Comparison of ENCODE assay signal across 32 mouse cellular contexts in genomic region chr1:36583408-36584116, GRCm38 (mm10). TPM values are rescaled to one million over a fixed set of nuclear protein-coding genes. Genes with fewer than 3 reads are reported as not detected.
A peak's percentile ranks its signal among the peaks of the same experiment; 100 is the strongest.
DNase-seq lines count a peak whose midpoint lies in the region; ATAC-seq and TF ChIP-seq lines count a peak whose summit lies in the region.
"Had no signal": no experiment of that assay in that cellular context is flagged by ENCODE, and none has a peak within 500 bp of the region (broad histone marks: within the 10 kb centered on the region; RNA-seq: fewer than 3 reads in every experiment).

No protein-coding gene starts in this region.

- peak; percentile 65; the same call in 1 of the 2 replicates for TF ChIP-seq EP300 in ES-Bruce4 (IDR thresholded peaks at IDR 0.05; ENCODE audit: insufficient read depth, low read depth, low read length)

- WGBS in heart, embryonic 13.5 days, result 73% methylated on average over 8 of the region's 8 CpGs
- 68% methylated on average over 8 of the region's 8 CpGs for WGBS in limb, embryonic 15.5 days

- no peaks in the 10 kb centered on the region for H3K36me3 ChIP-seq in heart, embryonic 13.5 days
- H3K36me3 ChIP-seq in ES-Bruce4 (ENCODE audit: control insufficient read depth, insufficient read depth, low read length, poor library complexity, severe bottlenecking), result no peaks in the 10 kb centered on the region
- H3K36me3 ChIP-seq in limb, embryonic 15.5 days, result no peaks in the 10 kb centered on the region
- H3K36me3 ChIP-seq: embryonic facial prominence, embryonic 12.5 days; liver, embryonic 15.5 days; midbrain, embryonic 10.5 days; midbrain, embryonic 15.5 days; neural tube, embryonic 15.5 days had no signal

- H3K9me3 ChIP-seq in heart, embryonic 13.5 days, result no peaks in the 10 kb centered on the region
- no peaks in the 10 kb centered on the region for H3K9me3 ChIP-seq in ES-Bruce4 (replicated peaks; ENCODE audit: control insufficient read depth, insufficient read depth, low read length, poor library complexity, severe bottlenecking)
- no peaks in the 10 kb centered on the region for H3K9me3 ChIP-seq in limb, embryonic 15.5 days
- H3K9me3 ChIP-seq: embryonic facial prominence, embryonic 12.5 days; liver, embryonic 15.5 days; midbrain, embryonic 10.5 days; midbrain, embryonic 15.5 days; neural tube, embryonic 15.5 days had no signal

- H3K27me3 ChIP-seq in heart, embryonic 13.5 days (replicated peaks), result no peaks in the 10 kb centered on the region
- no peaks in the 10 kb centered on the region for H3K27me3 ChIP-seq in ES-Bruce4 (ENCODE audit: control insufficient read depth, insufficient read depth, low read length, poor library complexity, severe bottlenecking)
- no peaks in the 10 kb centered on the region for H3K27me3 ChIP-seq in limb, embryonic 15.5 days
- H3K27me3 ChIP-seq: embryonic facial prominence, embryonic 12.5 days; liver, embryonic 15.5 days; Patski had no signal

- TF ChIP-seq CTCF in ES-Bruce4 (IDR thresholded peaks at IDR 0.05; ENCODE audit: low read depth, low read length), result no peak

- DNase-seq in adrenal gland, postnatal 10 days, result peak; percentile 1
- DNase-seq in adrenal gland, postnatal 25 days, result no peak
- no peak for DNase-seq in heart, postnatal 4 days
- DNase-seq in testis, postnatal 14 days (ENCODE audit: low spot score), result no peak
- no peak for DNase-seq in spleen, postnatal 10 days (ENCODE audit: low spot score in 2 of 2)
- DNase-seq: cerebellum, adult 8-10 months; cerebellum, postnatal 36 days; gastrocnemius, postnatal 14 days; kidney, adult 8-10 months; kidney, postnatal 10 days; layer of hippocampus, postnatal 36 days; left cerebral cortex, postnatal 4 days; lung, embryonic 14.5 days; retina, postnatal 1 day; right cerebral cortex, postnatal 25 days; spleen, adult 18-20 months; thymus, postnatal 14 days had no signal

- H3K4me3 ChIP-seq in heart, embryonic 13.5 days, result no peak overlapping the region
- no peak overlapping the region for H3K4me3 ChIP-seq in ES-Bruce4 (ENCODE audit: low read depth, low read length)
- H3K4me3 ChIP-seq in limb, embryonic 15.5 days, result no peak overlapping the region
- H3K4me3 ChIP-seq: embryonic facial prominence, embryonic 12.5 days; liver, embryonic 15.5 days; midbrain, embryonic 10.5 days; midbrain, embryonic 15.5 days; neural tube, embryonic 15.5 days had no signal

- H3K4me1 ChIP-seq in heart, embryonic 13.5 days, result peaks cover 74% of the 10 kb centered on the region
- H3K4me1 ChIP-seq in ES-Bruce4 (ENCODE audit: control insufficient read depth, insufficient read depth, low read length), result peaks cover 8% of the 10 kb centered on the region
- peaks cover 56% of the 10 kb centered on the region for H3K4me1 ChIP-seq in limb, embryonic 15.5 days

- no peak overlapping the region for H3K4me2 ChIP-seq in heart, embryonic 13.5 days
- H3K4me2 ChIP-seq in limb, embryonic 15.5 days, result no peak overlapping the region
- H3K4me2 ChIP-seq: embryonic facial prominence, embryonic 12.5 days; liver, embryonic 15.5 days; lung, embryonic 14.5 days; midbrain, embryonic 15.5 days; neural tube, embryonic 15.5 days had no signal

- ATAC-seq in heart, embryonic 13.5 days (ENCODE audit: extremely low read depth, insufficient number of reproducible peaks, low FRiP score, low TSS enrichment), result no peak
- no peak for ATAC-seq in limb, embryonic 15.5 days (ENCODE audit: insufficient number of reproducible peaks, low FRiP score, low TSS enrichment, low read depth)
- ATAC-seq: forebrain, embryonic 14.5 days; hindbrain, embryonic 16.5 days; midbrain, embryonic 15.5 days; Patski had no signal

- no peak for TF ChIP-seq POLR2A in ES-Bruce4 (IDR thresholded peaks at IDR 0.05; ENCODE audit: insufficient read depth, low read length)

- H3K9ac ChIP-seq in heart, embryonic 13.5 days, result peak overlapping the region; percentile 11; the same call in 1 of the 2 replicates
- no peak overlapping the region for H3K9ac ChIP-seq in ES-Bruce4 (ENCODE audit: low read depth, poor library complexity, severe bottlenecking)
- H3K9ac ChIP-seq in limb, embryonic 15.5 days, result no peak overlapping the region
- H3K9ac ChIP-seq: embryonic facial prominence, embryonic 12.5 days; liver, embryonic 15.5 days; lung, embryonic 14.5 days; midbrain, embryonic 15.5 days; neural tube, embryonic 15.5 days had no signal

- peak overlapping the region; percentile 85 for H3K27ac ChIP-seq in heart, embryonic 13.5 days (replicated peaks)
- no peak overlapping the region for H3K27ac ChIP-seq in ES-Bruce4 (ENCODE audit: insufficient read depth, low read length)
- H3K27ac ChIP-seq in limb, embryonic 15.5 days, result peak overlapping the region; percentile 17; the same call in 1 of the 2 replicates
- H3K27ac ChIP-seq: embryonic facial prominence, embryonic 12.5 days; liver, embryonic 15.5 days; midbrain, embryonic 15.5 days; neural tube, embryonic 15.5 days had no signal

RNA-seq across cellular contexts. Expression of gene Sema4c, which starts 25.4 kb away (rescaled TPM):
- total RNA-seq in adrenal gland, postnatal 10 days (2021), result 10 to 100 TPM; 27.3 to 28.9 TPM
- total RNA-seq in adrenal gland, postnatal 25 days (2021), result 19.7 and 24.2 TPM in 2 replicates
- polyA plus RNA-seq in heart, embryonic 13.5 days (2015; fragmentation: Nextera tagmentation; extraction: Ambion mirVana), result 10.0 and 10.2 TPM in 2 replicates
- total RNA-seq in heart, postnatal 4 days (2021), result 10 to 100 TPM; 26.7 to 31.2 TPM
- 6.5 and 11.2 TPM in 2 replicates for polyA plus RNA-seq in ES-Bruce4 (2011; ENCODE audit: insufficient read depth, insufficient read length, low read depth, missing spikeins)
- 15.4 and 18.1 TPM in 2 replicates for polyA plus RNA-seq in limb, embryonic 15.5 days (2015; fragmentation: Nextera tagmentation; extraction: Ambion mirVana)

RNA-seq across cellular contexts. Expression of gene Ankrd39, which starts 36.3 kb away (rescaled TPM):
- total RNA-seq in adrenal gland, postnatal 10 days (2021), result 10 to 100 TPM; 12.9 to 21.6 TPM
- total RNA-seq in adrenal gland, postnatal 25 days (2021), result 16.5 and 19.7 TPM in 2 replicates
- 23.6 and 27.2 TPM in 2 replicates for polyA plus RNA-seq in heart, embryonic 13.5 days (2015; fragmentation: Nextera tagmentation; extraction: Ambion mirVana)
- 10 to 100 TPM; 16.0 to 18.5 TPM for total RNA-seq in heart, postnatal 4 days (2021)
- polyA plus RNA-seq in ES-Bruce4 (2011; ENCODE audit: insufficient read depth, insufficient read length, low read depth, missing spikeins), result 6.4 and 8.8 TPM in 2 replicates
- 21.7 and 24.0 TPM in 2 replicates for polyA plus RNA-seq in limb, embryonic 15.5 days (2015; fragmentation: Nextera tagmentation; extraction: Ambion mirVana)

RNA-seq across cellular contexts. Expression of gene Gm42417, which starts 44.3 kb away (rescaled TPM):
- total RNA-seq in adrenal gland, postnatal 10 days (2021), result 10 to 100 TPM; 10.2 to 32.9 TPM
- total RNA-seq in adrenal gland, postnatal 25 days (2021), result not detected in 2 replicates
- polyA plus RNA-seq in heart, embryonic 13.5 days (2015; fragmentation: Nextera tagmentation; extraction: Ambion mirVana), result not detected in 2 replicates
- 10 to 100 TPM; 48.6 to 69.8 TPM for total RNA-seq in heart, postnatal 4 days (2021)
- polyA plus RNA-seq in ES-Bruce4 (2011; ENCODE audit: insufficient read depth, insufficient read length, low read depth, missing spikeins), result 1.2 TPM in 1 of 2 replicates, not detected in the other
- 0.31 and 0.38 TPM in 2 replicates for polyA plus RNA-seq in limb, embryonic 15.5 days (2015; fragmentation: Nextera tagmentation; extraction: Ambion mirVana)
- total RNA-seq: layer of hippocampus, postnatal 36 days; left cerebral cortex, postnatal 4 days; liver, adult 2 months; MEL had no signal
- polyA plus RNA-seq: forebrain, embryonic 14.5 days; intestine, embryonic 14.5 days; large intestine, adult 2 months; liver, adult 2 months; liver, embryonic 15.5 days; lung, embryonic 14.5 days had no signal

RNA-seq across cellular contexts. Expression of gene Ankrd23, which starts 46.9 kb away (rescaled TPM):
- total RNA-seq in adrenal gland, postnatal 10 days (2021), result 10 to 100 TPM; 22.5 to 73.8 TPM
- total RNA-seq in adrenal gland, postnatal 25 days (2021), result 14.5 and 15.4 TPM in 2 replicates
- 17.7 and 20.1 TPM in 2 replicates for polyA plus RNA-seq in heart, embryonic 13.5 days (2015; fragmentation: Nextera tagmentation; extraction: Ambion mirVana)
- 100 to 1,000 TPM; 151 to 159 TPM for total RNA-seq in heart, postnatal 4 days (2021)
- 6.8 and 6.9 TPM in 2 replicates for polyA plus RNA-seq in ES-Bruce4 (2011; ENCODE audit: insufficient read depth, insufficient read length, low read depth, missing spikeins)
- 19.5 and 20.6 TPM in 2 replicates for polyA plus RNA-seq in limb, embryonic 15.5 days (2015; fragmentation: Nextera tagmentation; extraction: Ambion mirVana)

Comparison
In these comparisons a context has a peak if more than half of its experiments do, and no peak if none do; other contexts are left out.
1. RNA of gene Gm42417, which starts 44.3 kb away (total RNA-seq): 48.6 to 69.8 TPM in heart, postnatal 4 days and 10.2 to 32.9 TPM in adrenal gland, postnatal 10 days; not detected in adrenal gland, postnatal 25 days; every median in the first group is over 10 times any median in the second.